Mouse (Mus musculus) gastrocnemius, adult 2 months (tissue): ENCODE results near the gene Tubgcp4. TPM values are rescaled to one million over a fixed set of nuclear protein-coding genes. Genes with fewer than 3 reads are reported as not detected.
"Not testable (repeated sequence)": the region's sequence is repeated elsewhere in the genome, so short reads cannot be mapped to it uniquely, and the experiment has no call there.

Experiments
- DNase-seq: peaks from one replicate; pipeline ENCODE4 v3.0.0; 2022
- H3K27ac ChIP-seq: fragments of 200-600 bp; 2 replicates; pipeline ENCODE4 v1.8.1; 2022; ENCODE audit warnings: mild to moderate bottlenecking
- H3K4me3 ChIP-seq: fragments of 200-600 bp; 2 replicates; pipeline ENCODE4 v1.8.1; 2022; ENCODE audit warnings: mild to moderate bottlenecking, moderate library complexity
- CTCF ChIP-seq: fragments of 200-600 bp; IDR thresholded peaks from 2 replicates; pipeline ENCODE4 v1.8.1; 2022; ENCODE audit warnings: antibody characterized with exemption, mild to moderate bottlenecking, moderate library complexity
- intact Hi-C: fragments of 180-260 bp; cut with DNase I; formaldehyde crosslinking; loops from one replicate; pipeline ENCODE4 v1.15.1; 2025
- long read RNA-seq, 2 experiments: library from polyadenylated mRNA; stranded (forward); transcript quantifications; one replicate each; pipeline ENCODE4 v2.0.0; 2021
- total RNA-seq, 2 experiments: library from RNA; stranded (reverse); gene quantifications; 2 replicates each; pipeline ENCODE4 v1.2.3; 2021

Gene Tubgcp4
- total RNA-seq, result 10 to 100 TPM; 10.3 to 10.9 TPM
- long read RNA-seq, experiment 1, full-length matches to known transcripts, result 14 of 19 reads
- long read RNA-seq, experiment 1, partial matches to known transcripts, result 0 of 19 reads
- long read RNA-seq, experiment 1, other reads (novel, unspliced or antisense), result 5 of 19 reads
- long read RNA-seq, experiment 2, full-length matches to known transcripts, result 20 of 22 reads
- long read RNA-seq, experiment 2, partial matches to known transcripts, result 1 of 22 reads
- long read RNA-seq, experiment 2, other reads (novel, unspliced or antisense), result 1 of 22 reads

GRCm38 (mm10) chr2:121170481-121170971 lies at the start of gene Tubgcp4:
TSS of gene Tubgcp4 (plus strand) at chr2:121170654.
- Histone ChIP-seq H3K4me3 (peak within 1 kb of the TSS; percentile 94), H3K27ac (peak within 1 kb of the TSS; percentile 91)
- TF ChIP-seq CTCF, result no peak
- peak; percentile 49 for DNase-seq
- intact Hi-C loops, result no loop called here

GRCm38 (mm10) chr2:121126302-121126701 lies 44.2 kb upstream of the Tubgcp4 start:
- H3K27ac ChIP-seq, intact Hi-C loops, DNase-seq, H3K4me3 ChIP-seq: not testable (repeated sequence)

GRCm38 (mm10) chr2:121127536-121127935 lies 42.9 kb upstream of the Tubgcp4 start:
- no peak overlapping the region for H3K4me3 ChIP-seq
- no peak overlapping the region for H3K27ac ChIP-seq
- no peak for DNase-seq
- TF ChIP-seq CTCF, result no peak
- intact Hi-C loops, result no loop called here

GRCm38 (mm10) chr2:121128865-121129620 lies 41.4 kb upstream of the Tubgcp4 start:
- no peak overlapping the region for H3K4me3 ChIP-seq
- intact Hi-C loops, result no loop called here
- no peak for TF ChIP-seq CTCF
- no peak for DNase-seq
- H3K27ac ChIP-seq, result no peak overlapping the region

GRCm38 (mm10) chr2:121132822-121133221 lies 37.6 kb upstream of the Tubgcp4 start:
- DNase-seq, result no peak
- TF ChIP-seq CTCF, result no peak
- no peak overlapping the region for H3K4me3 ChIP-seq
- no peak overlapping the region for H3K27ac ChIP-seq
- intact Hi-C loops, result no loop called here

- intact Hi-C loops, result no loop called here
- Histone ChIP-seq H3K27ac (no peak overlapping the region), H3K4me3 (no peak overlapping the region)
- TF ChIP-seq CTCF, result no peak
- DNase-seq, result no peak
Observed at GRCm38 (mm10) chr2:121137371-121137770, 33.1 kb upstream of the Tubgcp4 start.

- intact Hi-C loops, result no loop called here
- Histone ChIP-seq H3K4me3 (peak overlapping the region; percentile 98), H3K27ac (peak overlapping the region; percentile 100)
- DNase-seq, result peak; percentile 38
- TF ChIP-seq CTCF, result no peak
Observed at GRCm38 (mm10) chr2:121139266-121140017, 31.0 kb upstream of the Tubgcp4 start.

- peak within 1 kb of the TSS; percentile 98 for H3K4me3 ChIP-seq
- no peak for TF ChIP-seq CTCF
- intact Hi-C loops, result no loop called here
- peak; percentile 94 for DNase-seq
- peak within 1 kb of the TSS; percentile 100 for H3K27ac ChIP-seq
Observed at GRCm38 (mm10) chr2:121140018-121140882, 30.2 kb upstream of the Tubgcp4 start, which contains the start of the genes Adal and Lcmt2. TSS of gene Adal (plus strand) at chr2:121140428. TSS of gene Lcmt2 (minus strand) at chr2:121140653.

GRCm38 (mm10) chr2:121141216-121142035 lies 29.0 kb upstream of the Tubgcp4 start:
- peak overlapping the region; percentile 98 for H3K4me3 ChIP-seq
- intact Hi-C loops, result no loop called here
- peak overlapping the region; percentile 100 for H3K27ac ChIP-seq
- DNase-seq, result no peak
- no peak for TF ChIP-seq CTCF

GRCm38 (mm10) chr2:121142415-121142814 lies 28.0 kb upstream of the Tubgcp4 start:
- no peak for TF ChIP-seq CTCF
- intact Hi-C loops, result no loop called here
- DNase-seq, result no peak
- H3K27ac ChIP-seq, result no peak overlapping the region
- no peak overlapping the region for H3K4me3 ChIP-seq

- DNase-seq, result no peak
- intact Hi-C loops, result no loop called here
- H3K4me3 ChIP-seq, result no peak overlapping the region
- no peak for TF ChIP-seq CTCF
- no peak overlapping the region for H3K27ac ChIP-seq
Observed at GRCm38 (mm10) chr2:121149679-121150078, 20.8 kb upstream of the Tubgcp4 start.
